ENCODE assay signal across 8 mouse cellular contexts in the genomic region with DNA sequence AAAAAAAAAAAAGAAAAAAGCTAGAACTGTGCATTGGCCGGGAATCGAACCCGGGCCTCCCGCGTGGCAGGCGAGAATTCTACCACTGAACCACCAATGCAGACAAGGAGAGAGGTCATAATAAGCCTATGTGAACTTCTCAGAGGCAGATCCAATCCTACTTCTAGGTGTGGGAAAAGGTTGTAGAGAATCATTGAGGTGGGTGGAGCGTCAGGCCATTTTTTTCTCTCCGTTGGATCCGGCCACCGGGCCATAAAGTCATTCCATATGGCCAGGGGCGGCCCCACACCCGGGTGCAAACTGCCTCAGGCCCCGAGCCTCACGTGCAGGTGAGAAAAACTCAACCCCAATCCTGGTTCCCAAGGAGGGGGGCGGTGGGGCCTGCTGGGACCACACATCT. TPM values are rescaled to one million over a fixed set of nuclear protein-coding genes. Genes with fewer than 3 reads are reported as not detected.
A peak's percentile ranks its signal among the peaks of the same experiment; 100 is the strongest.
DNase-seq lines count a peak whose midpoint lies in the region; ATAC-seq and TF ChIP-seq lines count a peak whose summit lies in the region.

No protein-coding gene starts in this region.

- peak overlapping the region; percentile 58 for H3K27ac ChIP-seq in forebrain, embryonic 10.5 days
- H3K27ac ChIP-seq in lung, embryonic 15.5 days = no peak overlapping the region

- peaks cover 64% of the 10 kb centered on the region for H3K4me1 ChIP-seq in forebrain, embryonic 10.5 days
- peaks cover 40% of the 10 kb centered on the region for H3K4me1 ChIP-seq in lung, embryonic 15.5 days

- H3K36me3 ChIP-seq in forebrain, embryonic 10.5 days (replicated peaks) = no peaks in the 10 kb centered on the region
- no peaks in the 10 kb centered on the region for H3K36me3 ChIP-seq in lung, embryonic 15.5 days

- no peak for TF ChIP-seq CTCF in brain, embryonic 14.5 days (IDR thresholded peaks at IDR 0.05; ENCODE audit: borderline replicate concordance, extremely low read depth, insufficient read depth, insufficient read length)

- H3K4me2 ChIP-seq in lung, embryonic 15.5 days = peak overlapping the region; percentile 94

- H3K27me3 ChIP-seq in forebrain, embryonic 10.5 days (ENCODE audit: poor library complexity, severe bottlenecking) = peaks cover 68% of the 10 kb centered on the region
- no peaks in the 10 kb centered on the region for H3K27me3 ChIP-seq in lung, embryonic 15.5 days

- peak; percentile 91 for DNase-seq in brain, embryonic 14.5 days (ENCODE audit: low read depth)
- DNase-seq in forebrain, embryonic 10.5 days (ENCODE audit: extremely low spot score, low spot score) = peak; percentile 84
- DNase-seq in heart, postnatal 25 days (ENCODE audit: low spot score) = peak; percentile 65
- DNase-seq in layer of hippocampus, adult 18-20 months (ENCODE audit: low spot score in 2 of 2) = peak; percentile 76 to 93
- peak; percentile 50 for DNase-seq in ovary, adult 18-20 months (ENCODE audit: low spot score)
- peak; percentile 70 to 91 for DNase-seq in thymus, postnatal 10 days (ENCODE audit: low spot score in 2 of 2)

- no peaks in the 10 kb centered on the region for H3K9me3 ChIP-seq in forebrain, embryonic 10.5 days
- H3K9me3 ChIP-seq in lung, embryonic 15.5 days = no peaks in the 10 kb centered on the region

- TF ChIP-seq POLR2A in brain, embryonic 14.5 days (IDR thresholded peaks at IDR 0.05; ENCODE audit: borderline replicate concordance, extremely low read depth, insufficient read depth, insufficient read length, poor library complexity, severe bottlenecking) = no peak

- peak overlapping the region; percentile 84 for H3K4me3 ChIP-seq in forebrain, embryonic 10.5 days
- peak overlapping the region; percentile 66 for H3K4me3 ChIP-seq in lung, embryonic 15.5 days

- peak; percentile 35 for ATAC-seq in CD4-positive, CD25-positive, alpha-beta regulatory T cell, adult 4 months
- ATAC-seq in lung, embryonic 15.5 days (ENCODE audit: borderline replicate concordance, extremely low read depth, low FRiP score, low TSS enrichment) = no peak

- WGBS in forebrain, embryonic 10.5 days = under 1% methylated on average over 15 of the region's 15 CpGs
- 0% methylated on average over 15 of the region's 15 CpGs for WGBS in lung, embryonic 15.5 days

- peak overlapping the region; percentile 59 for H3K9ac ChIP-seq in lung, embryonic 15.5 days

- intact Hi-C loops in heart, postnatal 25 days (cut with DNase I) = no loop called here

RNA-seq across cellular contexts. Expression of gene Hes7, which starts 1.4 kb away (rescaled TPM):
- not detected for polyA plus RNA-seq in CD4-positive, CD25-positive, alpha-beta regulatory T cell, adult 4 months (2017; shearing (Covaris generic))
- 0.42 and 0.45 TPM in 2 replicates for polyA plus RNA-seq in brain, embryonic 14.5 days (2012; rRNA removed)
- polyA plus RNA-seq in forebrain, embryonic 10.5 days (2016; fragmentation: Nextera tagmentation; extraction: Ambion mirVana) = 0.16 and 0.17 TPM in 2 replicates
- under 1 TPM in 1 of 2 experiments, not detected in 1; 0.14 TPM for total RNA-seq in heart, postnatal 25 days (2021)
- 1 to 10 TPM; 1.1 to 1.6 TPM for total RNA-seq in layer of hippocampus, adult 18-20 months (2021)
- polyA plus RNA-seq in lung, embryonic 15.5 days (2015; fragmentation: Nextera tagmentation; extraction: Ambion mirVana) = 0.52 and 0.60 TPM in 2 replicates

RNA-seq across cellular contexts. Expression of gene 9130213A22Rik, which starts 3.6 kb away (rescaled TPM):
- not detected for polyA plus RNA-seq in CD4-positive, CD25-positive, alpha-beta regulatory T cell, adult 4 months (2017; shearing (Covaris generic))
- polyA plus RNA-seq in brain, embryonic 14.5 days (2012; rRNA removed) = 0.33 and 0.47 TPM in 2 replicates
- polyA plus RNA-seq in forebrain, embryonic 10.5 days (2016; fragmentation: Nextera tagmentation; extraction: Ambion mirVana) = 0.11 and 0.16 TPM in 2 replicates
- total RNA-seq in heart, postnatal 25 days (2021) = under 1 TPM in 1 of 2 experiments, not detected in 1; 0.21 TPM
- 1 to 10 TPM; 1.3 to 1.6 TPM for total RNA-seq in layer of hippocampus, adult 18-20 months (2021)
- polyA plus RNA-seq in lung, embryonic 15.5 days (2015; fragmentation: Nextera tagmentation; extraction: Ambion mirVana) = 0.36 and 0.57 TPM in 2 replicates

RNA-seq across cellular contexts. Expression of gene Aloxe3, which starts 6.9 kb away (rescaled TPM):
- under 1 TPM in 1 of 2 experiments, not detected in 1; 0.35 TPM for polyA plus RNA-seq in CD4-positive, CD25-positive, alpha-beta regulatory T cell, adult 4 months (2017; shearing (Covaris generic))
- 2.8 and 3.5 TPM in 2 replicates for polyA plus RNA-seq in brain, embryonic 14.5 days (2012; rRNA removed)
- 0.26 and 0.28 TPM in 2 replicates for polyA plus RNA-seq in forebrain, embryonic 10.5 days (2016; fragmentation: Nextera tagmentation; extraction: Ambion mirVana)
- total RNA-seq in heart, postnatal 25 days (2021) = not detected
- total RNA-seq in layer of hippocampus, adult 18-20 months (2021) = 1 to 10 TPM; 8.6 to 9.1 TPM
- polyA plus RNA-seq in lung, embryonic 15.5 days (2015; fragmentation: Nextera tagmentation; extraction: Ambion mirVana) = 0.16 and 0.53 TPM in 2 replicates

RNA-seq across cellular contexts. Expression of gene Per1, which starts 23.7 kb away (rescaled TPM):
- 1 to 10 TPM; 4.5 to 6.6 TPM for polyA plus RNA-seq in CD4-positive, CD25-positive, alpha-beta regulatory T cell, adult 4 months (2017; shearing (Covaris generic))
- polyA plus RNA-seq in brain, embryonic 14.5 days (2012; rRNA removed) = 12.2 and 16.3 TPM in 2 replicates
- 7.3 and 9.0 TPM in 2 replicates for polyA plus RNA-seq in forebrain, embryonic 10.5 days (2016; fragmentation: Nextera tagmentation; extraction: Ambion mirVana)
- 10 to 100 TPM; 32.3 to 61.0 TPM for total RNA-seq in heart, postnatal 25 days (2021)
- total RNA-seq in layer of hippocampus, adult 18-20 months (2021) = 100 to 1,000 TPM in 1 of 2 experiments, 10 to 100 TPM in 1; 92.9 to 115 TPM
- 21.7 and 24.0 TPM in 2 replicates for polyA plus RNA-seq in lung, embryonic 15.5 days (2015; fragmentation: Nextera tagmentation; extraction: Ambion mirVana)

RNA-seq across cellular contexts. Expression of gene Vamp2, which starts 30.5 kb away (rescaled TPM):
- 10 to 100 TPM; 26.0 to 35.9 TPM for polyA plus RNA-seq in CD4-positive, CD25-positive, alpha-beta regulatory T cell, adult 4 months (2017; shearing (Covaris generic))
- 251 and 319 TPM in 2 replicates for polyA plus RNA-seq in brain, embryonic 14.5 days (2012; rRNA removed)
- polyA plus RNA-seq in forebrain, embryonic 10.5 days (2016; fragmentation: Nextera tagmentation; extraction: Ambion mirVana) = 51.3 and 57.6 TPM in 2 replicates
- total RNA-seq in heart, postnatal 25 days (2021) = 10 to 100 TPM; 59.6 to 65.7 TPM
- total RNA-seq in layer of hippocampus, adult 18-20 months (2021) = 1,000 to 10,000 TPM in 1 of 2 experiments, 100 to 1,000 TPM in 1; 995 to 1,010 TPM
- polyA plus RNA-seq in lung, embryonic 15.5 days (2015; fragmentation: Nextera tagmentation; extraction: Ambion mirVana) = 61.6 and 66.6 TPM in 2 replicates
